25 mouse cellular contexts compared by ENCODE assay signal in the genomic region with DNA sequence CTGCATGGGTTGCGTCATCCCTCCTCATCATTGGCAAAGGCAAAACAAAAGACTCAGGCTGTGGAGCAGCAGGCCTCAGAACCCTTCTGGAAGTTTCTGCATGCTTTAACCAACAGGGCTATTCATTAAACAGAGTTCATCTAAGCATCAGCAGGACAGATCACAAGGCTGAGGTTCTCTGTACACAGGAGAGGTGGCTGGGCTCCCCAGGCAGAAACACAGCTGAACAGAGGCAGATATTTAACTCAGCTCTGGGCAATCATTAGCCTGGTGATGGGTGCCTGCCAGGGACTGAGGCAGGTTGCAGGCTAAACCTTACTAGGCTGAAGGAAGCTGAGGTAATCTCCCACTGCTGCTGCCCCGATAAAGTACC. TPM values are rescaled to one million over a fixed set of nuclear protein-coding genes. Genes with fewer than 3 reads are reported as not detected.
DNase-seq lines count a peak whose midpoint lies in the region; ATAC-seq lines count a peak whose summit lies in the region.
"Had no signal": no experiment of that assay in that cellular context is flagged by ENCODE, and none has a peak within 500 bp of the region (broad histone marks: within the 10 kb centered on the region; RNA-seq: fewer than 3 reads in every experiment).

No protein-coding gene starts in this region.

- WGBS in liver, embryonic 15.5 days (ENCODE audit: insufficient replicate concordance), result 63% methylated on average over 2 of the region's 2 CpGs
- WGBS in liver, embryonic 12.5 days (ENCODE audit: insufficient replicate concordance), result 71% methylated on average over 2 of the region's 2 CpGs
- 79% methylated on average over 2 of the region's 2 CpGs for WGBS in kidney, embryonic 16.5 days

- peak; percentile 62; the same call in 1 of the 2 replicates for ATAC-seq in liver, embryonic 15.5 days (ENCODE audit: insufficient read depth)
- ATAC-seq in liver, embryonic 12.5 days, result no peak
- peak; percentile 93 for ATAC-seq in kidney, embryonic 16.5 days (ENCODE audit: low FRiP score, low TSS enrichment)
- ATAC-seq: CD4-positive, CD25-positive, alpha-beta regulatory T cell, adult 4 months; forebrain, embryonic 16.5 days; inflammation-experienced regulatory T-cells, adult 6 months; midbrain, embryonic 15.5 days had no signal

- H3K27me3 ChIP-seq in liver, embryonic 15.5 days, result peaks cover 7% of the 10 kb centered on the region; the same call in 1 of the 2 replicates
- H3K27me3 ChIP-seq in liver, embryonic 12.5 days (replicated peaks), result peaks cover 19% of the 10 kb centered on the region
- no peaks in the 10 kb centered on the region for H3K27me3 ChIP-seq in kidney, embryonic 16.5 days (ENCODE audit: insufficient read depth, low read length)
- H3K27me3 ChIP-seq: limb, embryonic 15.5 days; midbrain, embryonic 15.5 days; stomach, embryonic 15.5 days had no signal

- H3K9ac ChIP-seq in liver, embryonic 15.5 days, result no peak overlapping the region
- no peak overlapping the region for H3K9ac ChIP-seq in liver, embryonic 12.5 days
- H3K9ac ChIP-seq in kidney, embryonic 16.5 days (replicated peaks; ENCODE audit: low read length), result no peak overlapping the region
- H3K9ac ChIP-seq: hindbrain, embryonic 14.5 days; limb, embryonic 15.5 days; midbrain, embryonic 15.5 days; neural tube, embryonic 12.5 days; stomach, embryonic 15.5 days had no signal

- H3K4me3 ChIP-seq in liver, embryonic 15.5 days (replicated peaks), result no peak overlapping the region
- H3K4me3 ChIP-seq in liver, embryonic 12.5 days, result no peak overlapping the region
- H3K4me3 ChIP-seq in kidney, embryonic 16.5 days (ENCODE audit: low read length), result no peak overlapping the region
- H3K4me3 ChIP-seq: embryonic facial prominence, embryonic 10.5 days; heart, embryonic 10.5 days; limb, embryonic 15.5 days; midbrain, embryonic 15.5 days; neural tube, embryonic 12.5 days; stomach, embryonic 15.5 days had no signal

- H3K27ac ChIP-seq in liver, embryonic 15.5 days (replicated peaks), result no peak overlapping the region
- H3K27ac ChIP-seq in liver, embryonic 12.5 days, result no peak overlapping the region
- H3K27ac ChIP-seq in kidney, embryonic 16.5 days (ENCODE audit: low read length), result peak overlapping the region; percentile 78
- H3K27ac ChIP-seq: embryonic facial prominence, embryonic 10.5 days; heart, embryonic 10.5 days; hindbrain, embryonic 14.5 days; limb, embryonic 15.5 days; macrophage; midbrain, embryonic 15.5 days; neural tube, embryonic 12.5 days; stomach, embryonic 15.5 days had no signal

- no peaks in the 10 kb centered on the region for H3K36me3 ChIP-seq in liver, embryonic 15.5 days (replicated peaks)
- H3K36me3 ChIP-seq in liver, embryonic 12.5 days, result peaks cover 3% of the 10 kb centered on the region; the same call in 1 of the 2 replicates
- peaks cover 15% of the 10 kb centered on the region for H3K36me3 ChIP-seq in kidney, embryonic 16.5 days (ENCODE audit: insufficient read depth, low read length)
- H3K36me3 ChIP-seq: midbrain, embryonic 15.5 days had no signal

- peak; percentile 73 to 85 for DNase-seq in kidney, postnatal 4 days
- DNase-seq in heart, adult 8-10 months (ENCODE audit: low spot score), result no peak
- no peak for DNase-seq in frontal cortex, postnatal 36 days (ENCODE audit: low spot score in 2 of 2)
- no peak for DNase-seq in spleen, adult 12 weeks (ENCODE audit: low spot score)
- DNase-seq: adrenal gland, postnatal 36 days; cerebellum, adult 9-11 months; heart, postnatal 4 days; left cerebral cortex, postnatal 4 days; retina, postnatal 1 day; thymus, postnatal 25 days had no signal

- H3K9me3 ChIP-seq in liver, embryonic 15.5 days (replicated peaks), result no peaks in the 10 kb centered on the region
- no peaks in the 10 kb centered on the region for H3K9me3 ChIP-seq in liver, embryonic 12.5 days (replicated peaks)
- no peaks in the 10 kb centered on the region for H3K9me3 ChIP-seq in kidney, embryonic 16.5 days (ENCODE audit: low read length)
- H3K9me3 ChIP-seq: embryonic facial prominence, embryonic 10.5 days; heart, embryonic 10.5 days; limb, embryonic 15.5 days; midbrain, embryonic 15.5 days; neural tube, embryonic 12.5 days; stomach, embryonic 15.5 days had no signal

- no peak overlapping the region for H3K4me2 ChIP-seq in liver, embryonic 15.5 days
- no peak overlapping the region for H3K4me2 ChIP-seq in liver, embryonic 12.5 days
- no peak overlapping the region for H3K4me2 ChIP-seq in kidney, embryonic 16.5 days (replicated peaks; ENCODE audit: low read depth, low read length)
- H3K4me2 ChIP-seq: hindbrain, embryonic 14.5 days; limb, embryonic 15.5 days; midbrain, embryonic 15.5 days; neural tube, embryonic 12.5 days; stomach, embryonic 15.5 days had no signal

- no peaks in the 10 kb centered on the region for H3K4me1 ChIP-seq in liver, embryonic 15.5 days (replicated peaks)
- H3K4me1 ChIP-seq in liver, embryonic 12.5 days, result no peaks in the 10 kb centered on the region
- peaks cover 13% of the 10 kb centered on the region for H3K4me1 ChIP-seq in kidney, embryonic 16.5 days (ENCODE audit: insufficient read depth, low read length)

RNA-seq across cellular contexts. Expression of a gene that starts 5.6 kb away (rescaled TPM):
- 0.92 and 1.0 TPM in 2 replicates for polyA plus RNA-seq in liver, embryonic 15.5 days (2015; fragmentation: Nextera tagmentation; extraction: Ambion mirVana)
- 2.9 and 4.3 TPM in 2 replicates for polyA plus RNA-seq in liver, embryonic 12.5 days (2016; fragmentation: Nextera tagmentation; extraction: Ambion mirVana)
- 25.6 and 26.8 TPM in 2 replicates for polyA plus RNA-seq in kidney, embryonic 16.5 days (2015; fragmentation: Nextera tagmentation; extraction: Ambion mirVana)
- 1 to 10 TPM; 6.5 to 7.9 (median 7.2) TPM for total RNA-seq in heart, adult 8-10 months (2022)
- total RNA-seq: common myeloid progenitor, adult 5-6 weeks had no signal
- polyA plus RNA-seq: CD4-positive, CD25-positive, alpha-beta regulatory T cell, adult 4 months; inflammation-experienced regulatory T-cells, adult 6 months; macrophage had no signal

RNA-seq across cellular contexts. Expression of a gene that starts 7.2 kb away (rescaled TPM):
- 1.1 and 1.2 TPM in 2 replicates for polyA plus RNA-seq in liver, embryonic 15.5 days (2015; fragmentation: Nextera tagmentation; extraction: Ambion mirVana)
- polyA plus RNA-seq in liver, embryonic 12.5 days (2016; fragmentation: Nextera tagmentation; extraction: Ambion mirVana), result 5.1 and 5.8 TPM in 2 replicates
- polyA plus RNA-seq in kidney, embryonic 16.5 days (2015; fragmentation: Nextera tagmentation; extraction: Ambion mirVana), result 25.6 and 25.7 TPM in 2 replicates
- 1 to 10 TPM; 4.9 to 8.0 (median 6.5) TPM for total RNA-seq in heart, adult 8-10 months (2022)
- polyA plus RNA-seq: CD4-positive, CD25-positive, alpha-beta regulatory T cell, adult 4 months; inflammation-experienced regulatory T-cells, adult 6 months; macrophage had no signal

Comparison
In these comparisons a context has a peak if more than half of its experiments do, and no peak if none do; other contexts are left out.
1. DNase-seq: peak in kidney, postnatal 4 days (2 of 2); none in heart, adult 8-10 months (single experiment), frontal cortex, postnatal 36 days (0 of 2) and spleen, adult 12 weeks (single experiment).